Mouse (Mus musculus): ENCODE measurements around the gene Scnn1a. TPM values are rescaled to one million over a fixed set of nuclear protein-coding genes. Genes with fewer than 3 reads are reported as not detected.

Gene Scnn1a
- total RNA-seq, 1 experiment = 0.31 TPM

DNA sequence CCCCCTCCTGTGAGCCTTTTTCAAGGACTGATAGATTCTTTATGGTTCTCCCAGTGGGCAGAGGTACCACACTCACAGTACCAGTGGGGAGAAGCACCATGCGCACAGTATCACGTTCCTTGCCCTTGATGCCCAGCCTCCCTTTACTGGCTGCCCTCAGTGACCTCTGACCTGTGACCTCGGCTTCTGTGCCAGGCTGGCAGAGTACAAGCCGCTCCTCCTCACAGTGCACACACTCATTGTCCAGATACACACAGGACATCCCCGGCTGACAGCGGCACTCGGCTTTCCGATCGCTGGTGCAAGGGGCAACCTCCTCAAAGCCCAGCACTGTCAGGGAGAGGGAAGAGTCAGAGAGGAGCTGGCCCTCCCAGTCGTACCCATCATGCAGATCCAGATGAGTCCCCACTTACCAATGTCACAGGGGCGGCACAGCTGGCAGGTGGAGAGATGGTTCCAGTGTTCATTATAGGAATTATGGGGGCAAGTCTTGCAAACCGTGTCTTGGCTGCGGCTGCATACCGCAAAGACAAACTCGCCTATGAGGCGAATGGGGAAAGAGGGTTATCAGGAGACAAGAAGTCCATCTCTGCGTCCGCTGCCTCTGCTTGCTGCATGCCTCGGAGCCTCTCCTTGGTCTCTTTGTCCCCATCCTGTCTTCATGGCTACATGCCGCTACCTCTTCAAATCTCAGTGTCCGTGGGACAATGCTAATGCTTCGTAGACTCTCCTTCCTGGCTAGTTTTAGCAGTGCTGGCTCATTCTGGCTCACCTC lies 7.7 kb upstream of the Scnn1a start:
- no peak for TF ChIP-seq HCFC1 (IDR thresholded peaks at IDR 0.05; ENCODE audit: borderline replicate concordance, insufficient read depth, low read length)
- no peak for TF ChIP-seq CHD2 (IDR thresholded peaks at IDR 0.05; ENCODE audit: low read depth, low read length)
- no peak for TF ChIP-seq MAFK (IDR thresholded peaks at IDR 0.05; ENCODE audit: insufficient read depth, low read depth, low read length)
- TF ChIP-seq ZNF384 (IDR thresholded peaks at IDR 0.05; ENCODE audit: low read depth, low read length) = no peak
- TF ChIP-seq ZC3H11A (IDR thresholded peaks at IDR 0.05; ENCODE audit: borderline replicate concordance, low read depth, low read length) = no peak
- Histone ChIP-seq H3K4me1 (ENCODE audit: control insufficient read depth in 2 of 2, insufficient read depth in 2 of 2, low read length in 2 of 2, poor library complexity in 1 of 2) (peaks cover 0 to 19% of the 10 kb centered on the region in 2 experiments; a peak in 2 of 4 replicates), H3K36me3 (ENCODE audit: control insufficient read depth, insufficient read depth, low read length, poor library complexity, severe bottlenecking) (no peaks in the 10 kb centered on the region), H3K27ac (ENCODE audit: insufficient read depth, low read depth, low read length, poor library complexity, severe bottlenecking) (no peak overlapping the region), H3K9ac (ENCODE audit: insufficient read depth, low read depth, low read length, poor library complexity, severe bottlenecking) (no peak overlapping the region), H3K4me3 (ENCODE audit: insufficient read depth in 1 of 2, low read depth in 1 of 2, low read length in 2 of 2, poor library complexity in 1 of 2, severe bottlenecking in 1 of 2) (peak overlapping the region; percentile 55 to 60; a peak in 3 of 4 replicates), H3K9me3 (ENCODE audit: control insufficient read depth, insufficient read depth, low read depth, low read length) (no peaks in the 10 kb centered on the region)
- no peak for DNase-seq (ENCODE audit: low read depth, low spot score)
- in situ Hi-C loops (cut with MboI; ENCODE audit: low sequenced_read_pairs in 2 of 2, unreplicated experiment in 2 of 2) = no loop called here

- Histone ChIP-seq H3K27ac (ENCODE audit: insufficient read depth, low read depth, low read length, poor library complexity, severe bottlenecking) (no peak within 1 kb of the TSS), H3K9me3 (ENCODE audit: control insufficient read depth, insufficient read depth, low read depth, low read length) (no peaks in the 10 kb centered on the region), H3K36me3 (ENCODE audit: control insufficient read depth, insufficient read depth, low read length, poor library complexity, severe bottlenecking) (no peaks in the 10 kb centered on the region), H3K4me1 (ENCODE audit: control insufficient read depth in 2 of 2, insufficient read depth in 2 of 2, low read length in 2 of 2, poor library complexity in 1 of 2) (peaks cover 0 to 18% of the 10 kb centered on the region in 2 experiments; a peak in 2 of 4 replicates), H3K9ac (ENCODE audit: insufficient read depth, low read depth, low read length, poor library complexity, severe bottlenecking) (peak within 1 kb of the TSS; percentile 51), H3K4me3 (ENCODE audit: insufficient read depth in 1 of 2, low read depth in 1 of 2, low read length in 2 of 2, poor library complexity in 1 of 2, severe bottlenecking in 1 of 2) (peak within 1 kb of the TSS; percentile 55 to 60)
- TF ChIP-seq ZC3H11A (IDR thresholded peaks at IDR 0.05; ENCODE audit: borderline replicate concordance, low read depth, low read length) (no peak), MAFK (IDR thresholded peaks at IDR 0.05; ENCODE audit: insufficient read depth, low read depth, low read length) (no peak), CHD2 (IDR thresholded peaks at IDR 0.05; ENCODE audit: low read depth, low read length) (no peak), HCFC1 (IDR thresholded peaks at IDR 0.05; ENCODE audit: borderline replicate concordance, insufficient read depth, low read length) (no peak), ZNF384 (IDR thresholded peaks at IDR 0.05; ENCODE audit: low read depth, low read length) (no peak)
- DNase-seq (ENCODE audit: low read depth, low spot score) = no peak
- in situ Hi-C loops (cut with MboI; ENCODE audit: low sequenced_read_pairs in 2 of 2, unreplicated experiment in 2 of 2) = no loop called here
Measured at GRCm38 (mm10) chr6:125313546-125314230, 6.8 kb upstream of the Scnn1a start, which contains the start of gene Ltbr. Ltbr (minus strand) TSS chr6:125313885.

DNA sequence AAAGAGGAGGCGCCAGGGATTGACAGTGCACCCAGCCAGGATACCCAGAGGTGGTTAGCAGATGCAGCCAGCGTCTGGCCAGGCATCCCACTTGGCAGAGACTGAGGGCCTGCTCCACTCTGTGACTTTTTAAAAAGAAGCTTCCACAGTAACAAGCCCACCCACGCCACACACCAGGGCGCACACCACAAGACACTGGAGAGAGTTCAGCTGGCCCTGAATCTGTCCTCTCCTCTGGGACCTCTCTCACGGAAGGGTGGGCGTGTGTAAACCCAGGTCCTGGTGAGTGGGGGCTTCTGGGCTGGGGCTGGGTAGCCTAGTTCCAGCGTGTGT lies 6.3 kb upstream of the Scnn1a start:
- Histone ChIP-seq H3K36me3 (ENCODE audit: control insufficient read depth, insufficient read depth, low read length, poor library complexity, severe bottlenecking) (no peaks in the 10 kb centered on the region), H3K27ac (ENCODE audit: insufficient read depth, low read depth, low read length, poor library complexity, severe bottlenecking) (no peak overlapping the region), H3K4me3 (ENCODE audit: insufficient read depth in 1 of 2, low read depth in 1 of 2, low read length in 2 of 2, poor library complexity in 1 of 2, severe bottlenecking in 1 of 2) (peak overlapping the region; percentile 55 to 60; a peak in 3 of 4 replicates), H3K9me3 (ENCODE audit: control insufficient read depth, insufficient read depth, low read depth, low read length) (no peaks in the 10 kb centered on the region), H3K9ac (ENCODE audit: insufficient read depth, low read depth, low read length, poor library complexity, severe bottlenecking) (peak overlapping the region; percentile 51), H3K4me1 (ENCODE audit: control insufficient read depth in 2 of 2, insufficient read depth in 2 of 2, low read length in 2 of 2, poor library complexity in 1 of 2) (peaks cover 0 to 16% of the 10 kb centered on the region in 2 experiments; a peak in 2 of 4 replicates)
- TF ChIP-seq ZNF384 (IDR thresholded peaks at IDR 0.05; ENCODE audit: low read depth, low read length) = no peak
- TF ChIP-seq ZC3H11A (IDR thresholded peaks at IDR 0.05; ENCODE audit: borderline replicate concordance, low read depth, low read length) = no peak
- TF ChIP-seq MAFK (IDR thresholded peaks at IDR 0.05; ENCODE audit: insufficient read depth, low read depth, low read length) = no peak
- TF ChIP-seq HCFC1 (IDR thresholded peaks at IDR 0.05; ENCODE audit: borderline replicate concordance, insufficient read depth, low read length) = no peak
- no peak for TF ChIP-seq CHD2 (IDR thresholded peaks at IDR 0.05; ENCODE audit: low read depth, low read length)
- DNase-seq (ENCODE audit: low read depth, low spot score) = no peak
- in situ Hi-C loops (cut with MboI; ENCODE audit: low sequenced_read_pairs in 2 of 2, unreplicated experiment in 2 of 2) = no loop called here

DNA sequence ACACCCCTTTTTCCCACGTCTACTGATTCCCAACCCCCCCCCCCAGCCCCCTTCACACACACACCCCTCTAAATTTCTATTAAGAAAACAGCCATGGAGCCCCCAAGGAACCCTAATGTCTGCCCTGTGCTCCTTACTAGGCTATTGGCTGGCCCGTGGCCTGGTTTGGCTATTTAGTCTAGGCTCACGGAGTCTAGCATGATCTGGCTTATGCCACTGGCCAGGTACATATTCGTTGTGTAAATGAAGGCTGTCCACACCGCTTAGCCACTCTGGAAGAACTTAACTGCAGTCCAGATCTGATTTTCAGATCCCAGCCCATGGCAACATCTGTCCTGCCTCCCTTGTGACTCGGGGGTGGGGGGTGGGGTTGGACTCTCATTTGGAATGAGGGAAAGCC lies 5.7 kb upstream of the Scnn1a start:
- no peak overlapping the region for H3K27ac ChIP-seq (ENCODE audit: insufficient read depth, low read depth, low read length, poor library complexity, severe bottlenecking)
- peaks cover 0 to 13% of the 10 kb centered on the region in 2 experiments; a peak in 2 of 4 replicates for H3K4me1 ChIP-seq (ENCODE audit: control insufficient read depth in 2 of 2, insufficient read depth in 2 of 2, low read length in 2 of 2, poor library complexity in 1 of 2)
- H3K4me3 ChIP-seq (ENCODE audit: insufficient read depth in 1 of 2, low read depth in 1 of 2, low read length in 2 of 2, poor library complexity in 1 of 2, severe bottlenecking in 1 of 2) = no peak overlapping the region
- TF ChIP-seq HCFC1 (IDR thresholded peaks at IDR 0.05; ENCODE audit: borderline replicate concordance, insufficient read depth, low read length) (no peak), ZC3H11A (IDR thresholded peaks at IDR 0.05; ENCODE audit: borderline replicate concordance, low read depth, low read length) (no peak), ZNF384 (IDR thresholded peaks at IDR 0.05; ENCODE audit: low read depth, low read length) (no peak), MAFK (IDR thresholded peaks at IDR 0.05; ENCODE audit: insufficient read depth, low read depth, low read length) (no peak), CHD2 (IDR thresholded peaks at IDR 0.05; ENCODE audit: low read depth, low read length) (no peak)
- in situ Hi-C loops (cut with MboI; ENCODE audit: low sequenced_read_pairs in 2 of 2, unreplicated experiment in 2 of 2) = no loop called here
- no peak overlapping the region for H3K9ac ChIP-seq (ENCODE audit: insufficient read depth, low read depth, low read length, poor library complexity, severe bottlenecking)
- no peak for DNase-seq (ENCODE audit: low read depth, low spot score)
- H3K36me3 ChIP-seq (ENCODE audit: control insufficient read depth, insufficient read depth, low read length, poor library complexity, severe bottlenecking) = no peaks in the 10 kb centered on the region
- H3K9me3 ChIP-seq (ENCODE audit: control insufficient read depth, insufficient read depth, low read depth, low read length) = no peaks in the 10 kb centered on the region
